Mouse (Mus musculus) limb, embryonic 13.5 days (tissue): ENCODE results near the gene Bub1b. TPM values are rescaled to one million over a fixed set of nuclear protein-coding genes. Genes with fewer than 3 reads are reported as not detected.

Experiments used
- ATAC-seq: fragments of 200-750 bp; cut with Nextera tagmentation; 2 replicates; pipeline ENCODE4 v1.8.0; 2017; ENCODE audit warnings: low read depth, moderate number of reproducible peaks, moderate TSS enrichment; ENCODE audit not compliant: low FRiP score
- H3K27ac ChIP-seq: fragments of 300-500 bp; sonication (generic); 2 replicates; pipeline ENCODE4 v1.5.1; 2015; ENCODE audit warnings: inconsistent platforms, mild to moderate bottlenecking, moderate library complexity
- H3K27me3 ChIP-seq: fragments of 300-500 bp; sonication (generic); 2 replicates; pipeline ENCODE4 v1.6.1; 2015; ENCODE audit warnings: mild to moderate bottlenecking, inconsistent platforms
- H3K36me3 ChIP-seq: fragments of 300-500 bp; sonication (generic); 2 replicates; pipeline ENCODE4 v1.6.1; 2015; ENCODE audit warnings: inconsistent platforms, mild to moderate bottlenecking, moderate library complexity
- H3K4me1 ChIP-seq: fragments of 300-500 bp; sonication (generic); 2 replicates; pipeline ENCODE4 v1.6.1; 2015; ENCODE audit warnings: inconsistent platforms
- H3K4me2 ChIP-seq: fragments of 300-500 bp; sonication (generic); replicated peaks from 2 replicates; pipeline ENCODE4 v1.6.1; 2015; ENCODE audit warnings: inconsistent platforms, mild to moderate bottlenecking, moderate library complexity
- H3K4me3 ChIP-seq: fragments of 300-500 bp; sonication (generic); 2 replicates; pipeline ENCODE4 v1.5.1; 2015; ENCODE audit warnings: moderate library complexity, mild to moderate bottlenecking, inconsistent platforms
- H3K9ac ChIP-seq: fragments of 300-500 bp; sonication (generic); 2 replicates; pipeline ENCODE4 v1.6.1; 2015; ENCODE audit warnings: mild to moderate bottlenecking, inconsistent platforms
- H3K9me3 ChIP-seq: fragments of 300-500 bp; sonication (generic); 2 replicates; pipeline ENCODE4 v1.6.1; 2016; ENCODE audit warnings: inconsistent platforms
- WGBS: fragments of 180-500 bp; shearing (Covaris S2); methylation state at CpG from one replicate; pipeline ENCODE4 v1.1.7; 2015; 5-methylcytosine and 5-hydroxymethylcytosine counted together
- polyA plus RNA-seq: library from polyadenylated mRNA; unstranded; fragments of >200 nt; fragmentation: Nextera tagmentation; extraction: Ambion mirVana; gene quantifications from 2 replicates; pipeline ENCODE4 v1.2.1, GENCODE M21; 2015

Gene Bub1b
- polyA plus RNA-seq, 1 experiment from 2014 or later = 89.9 TPM

DNA sequence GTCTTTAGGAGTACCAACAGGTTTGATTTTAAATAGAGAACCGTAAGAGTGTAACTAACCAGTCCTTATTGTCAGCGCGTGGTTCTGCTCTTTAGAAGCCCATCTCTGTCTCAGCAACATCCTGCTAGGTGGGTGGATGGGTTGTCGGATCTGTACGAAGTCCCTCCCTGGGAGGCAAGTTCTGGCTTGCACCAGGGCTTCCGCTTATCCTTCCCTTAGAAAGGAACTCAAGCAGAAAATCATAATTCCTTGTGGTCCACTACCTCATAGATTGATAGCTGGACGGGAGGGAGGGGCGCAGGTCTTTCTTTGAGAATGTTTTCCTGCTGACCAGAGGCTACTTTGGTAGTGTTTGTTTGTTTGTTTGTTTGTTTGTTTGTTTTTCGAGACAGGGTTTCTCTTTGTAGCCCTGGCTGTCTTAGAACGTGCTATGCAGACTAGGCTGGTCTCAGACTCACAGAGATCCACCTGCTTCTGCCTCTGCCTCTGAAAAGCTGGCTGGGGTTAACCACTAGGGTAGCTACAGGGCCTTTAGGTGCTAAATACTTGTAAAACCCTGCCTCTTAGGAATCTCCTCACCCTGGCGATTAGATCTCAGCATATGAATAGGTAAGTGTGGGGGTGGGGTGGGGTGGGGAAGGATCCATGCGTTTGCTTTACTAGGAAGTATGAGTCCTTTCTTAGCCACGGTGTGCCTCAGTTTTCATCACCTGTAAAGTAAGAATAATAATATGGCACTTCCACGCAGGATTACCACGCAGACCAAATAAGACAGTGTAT, 75.9 kb downstream of the Bub1b start:
- H3K9ac ChIP-seq = no peak overlapping the region
- no peaks in the 10 kb centered on the region for H3K9me3 ChIP-seq
- H3K4me3 ChIP-seq = no peak overlapping the region
- H3K27ac ChIP-seq = no peak overlapping the region
- ATAC-seq = no peak
- H3K27me3 ChIP-seq = peaks cover 80% of the 10 kb centered on the region
- H3K4me1 ChIP-seq = peaks cover 24% of the 10 kb centered on the region
- no peak overlapping the region for H3K4me2 ChIP-seq
- no peaks in the 10 kb centered on the region for H3K36me3 ChIP-seq
- WGBS = 25% methylated on average over 15 of the region's 15 CpGs

DNA sequence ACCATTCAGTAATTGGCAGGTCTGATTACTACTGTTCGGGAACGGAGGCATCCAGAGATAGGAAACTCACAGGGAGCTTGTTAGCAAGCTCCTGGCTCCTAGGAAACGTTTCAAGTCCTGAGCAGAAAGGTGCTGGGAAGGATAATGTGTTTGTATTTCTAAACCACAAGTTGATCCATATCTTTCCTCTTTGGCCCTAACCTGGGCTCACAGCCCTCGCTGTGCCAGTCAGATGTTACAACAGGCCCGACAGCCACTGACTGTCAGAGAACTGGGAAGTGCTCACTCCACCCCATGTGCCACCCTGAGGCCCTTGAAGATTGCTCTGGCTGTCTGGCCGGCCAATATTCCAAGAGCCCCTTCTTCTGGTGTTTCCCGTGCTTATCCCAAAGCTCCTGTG, 76.5 kb downstream of the Bub1b start:
- H3K9ac ChIP-seq = no peak overlapping the region
- H3K27me3 ChIP-seq = peaks cover 86% of the 10 kb centered on the region
- no peak overlapping the region for H3K27ac ChIP-seq
- peaks cover 18% of the 10 kb centered on the region for H3K4me1 ChIP-seq
- H3K36me3 ChIP-seq = no peaks in the 10 kb centered on the region
- 9% methylated on average over 7 of the region's 7 CpGs for WGBS
- no peaks in the 10 kb centered on the region for H3K9me3 ChIP-seq
- ATAC-seq = no peak
- no peak overlapping the region for H3K4me2 ChIP-seq
- H3K4me3 ChIP-seq = no peak overlapping the region

DNA sequence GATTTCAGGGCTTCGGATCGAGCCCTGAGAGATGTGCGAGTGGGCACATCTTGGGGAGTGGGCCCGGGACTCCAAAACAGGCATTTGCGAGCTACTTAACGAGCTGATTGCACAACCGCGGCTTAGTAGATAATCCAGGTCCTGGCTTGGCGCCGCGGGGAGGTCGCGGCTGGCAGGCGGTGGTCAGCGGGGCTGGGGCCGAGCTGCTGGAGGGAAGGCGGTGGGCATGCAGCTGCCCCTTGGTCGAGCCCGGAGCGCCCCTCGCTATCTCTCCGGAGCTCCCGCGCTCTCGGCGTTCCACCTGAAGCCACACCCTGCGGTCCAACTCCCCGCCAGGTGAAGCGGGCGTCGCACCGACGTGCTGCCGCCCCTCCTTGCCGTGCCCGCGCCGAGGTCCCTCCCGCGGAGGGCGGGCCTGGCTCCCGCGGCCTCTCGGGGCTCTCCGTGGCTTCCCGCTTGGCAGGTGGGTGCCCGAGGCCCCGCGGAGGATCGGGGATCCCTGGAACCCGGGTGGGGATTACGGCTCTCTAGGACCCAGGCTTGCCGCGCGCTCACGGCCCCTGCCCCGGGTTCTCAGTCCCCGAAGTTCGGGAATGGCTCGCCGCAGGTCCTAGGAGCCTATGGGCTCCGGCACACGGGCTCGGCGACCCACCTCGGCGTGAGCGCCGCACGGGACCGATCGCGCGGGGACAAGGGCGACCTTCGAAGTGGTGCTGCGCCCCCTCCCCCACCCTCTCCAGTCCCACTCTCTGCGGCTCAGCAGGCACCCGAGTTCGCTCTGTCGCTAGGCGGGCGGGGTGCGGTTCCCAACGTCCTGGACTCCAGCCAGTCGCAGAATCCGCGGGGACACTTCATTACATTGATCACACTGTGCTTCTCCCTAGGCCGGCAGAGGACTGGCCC, 79.1 kb downstream of the Bub1b start:
- peak; percentile 29; the same call in 1 of the 2 replicates for ATAC-seq
- H3K9me3 ChIP-seq = no peaks in the 10 kb centered on the region

DNA sequence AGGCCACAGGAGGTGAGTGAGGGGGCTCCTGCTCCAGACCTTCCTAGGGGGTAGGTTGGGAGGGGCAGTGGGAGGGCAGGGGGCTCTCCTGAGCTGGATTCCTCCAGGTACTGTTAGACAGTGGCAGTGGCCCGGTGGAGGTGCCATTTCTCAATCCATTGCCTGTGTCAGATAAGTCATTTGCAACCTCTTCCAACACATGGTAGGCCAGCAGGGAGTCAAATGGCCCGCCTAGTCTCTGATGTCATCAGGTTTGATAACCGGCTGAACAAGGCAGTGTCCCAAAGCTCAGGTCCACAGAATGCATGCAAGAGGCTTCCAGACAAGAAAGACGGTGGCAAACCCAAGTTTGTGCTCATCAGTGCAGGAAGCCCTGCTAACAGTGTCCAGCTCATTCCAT, 79.8 kb downstream of the Bub1b start:
- H3K9ac ChIP-seq = peak overlapping the region; percentile 70
- WGBS = 10% methylated on average over 4 of the region's 4 CpGs

More for the DNA sequence above, 79.1 kb downstream of the Bub1b start:
- H3K9ac ChIP-seq = peak overlapping the region; percentile 70
- peaks cover 89% of the 10 kb centered on the region for H3K27me3 ChIP-seq
- no peak overlapping the region for H3K27ac ChIP-seq
- no peaks in the 10 kb centered on the region for H3K36me3 ChIP-seq
- H3K4me1 ChIP-seq = peaks cover 13% of the 10 kb centered on the region
- peak overlapping the region; percentile 97 for H3K4me2 ChIP-seq
- H3K4me3 ChIP-seq = peak overlapping the region; percentile 58
- under 1% methylated on average over 77 of the region's 89 CpGs for WGBS

DNA sequence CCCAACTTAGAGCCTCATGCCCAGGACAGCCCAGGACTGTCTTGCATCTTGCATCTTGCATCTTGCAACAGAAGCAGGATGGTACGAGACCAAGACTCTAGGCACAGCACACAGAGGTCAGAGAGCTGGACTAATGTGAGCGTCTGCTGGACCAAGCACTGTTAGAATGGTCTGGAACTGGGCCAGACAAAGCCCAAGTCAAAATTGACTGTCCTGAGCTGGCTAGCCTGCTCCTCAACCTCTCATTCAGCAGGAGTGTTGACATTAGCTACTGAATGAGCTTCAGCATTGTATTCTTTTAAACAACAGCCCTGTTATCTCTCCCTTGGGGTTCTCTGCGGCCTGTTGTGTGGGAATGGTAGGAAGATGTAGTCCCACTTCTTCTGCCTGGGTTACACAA, 81.6 kb downstream of the Bub1b start:
- peaks cover 13% of the 10 kb centered on the region for H3K4me1 ChIP-seq
- no peak overlapping the region for H3K4me2 ChIP-seq
- 77% methylated on average over 3 of the region's 3 CpGs for WGBS
- H3K27me3 ChIP-seq = peaks cover 67% of the 10 kb centered on the region
- no peak overlapping the region for H3K4me3 ChIP-seq
- no peak overlapping the region for H3K9ac ChIP-seq
- H3K36me3 ChIP-seq = no peaks in the 10 kb centered on the region
- no peak overlapping the region for H3K27ac ChIP-seq
- no peaks in the 10 kb centered on the region for H3K9me3 ChIP-seq
- no peak for ATAC-seq

More for the DNA sequence above, 79.8 kb downstream of the Bub1b start:
- Histone ChIP-seq H3K9me3 (no peaks in the 10 kb centered on the region), H3K4me3 (peak overlapping the region; percentile 58), H3K27me3 (peaks cover 85% of the 10 kb centered on the region), H3K27ac (no peak overlapping the region), H3K4me2 (peak overlapping the region; percentile 97), H3K36me3 (no peaks in the 10 kb centered on the region), H3K4me1 (peaks cover 13% of the 10 kb centered on the region)
- no peak for ATAC-seq

DNA sequence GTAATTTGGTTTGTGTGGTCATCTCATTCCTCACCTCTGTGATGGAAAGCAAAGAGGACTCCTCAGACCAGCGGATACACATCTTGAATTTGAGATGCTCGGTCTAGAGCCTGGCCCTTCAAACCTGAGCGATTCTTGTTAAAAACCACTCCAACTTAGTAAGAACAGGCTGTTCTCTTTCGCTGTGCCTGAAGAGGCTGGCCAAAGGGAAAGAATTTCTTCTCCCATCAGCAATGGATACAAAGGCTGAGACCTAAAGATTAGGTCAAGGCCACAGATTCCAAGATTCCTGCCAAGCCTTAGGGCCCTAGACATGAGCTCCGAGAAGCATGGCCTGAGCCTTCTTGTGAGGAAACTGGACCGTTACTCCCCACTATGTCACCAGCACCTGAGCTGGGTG, 82.9 kb downstream of the Bub1b start:
- Histone ChIP-seq H3K36me3 (no peaks in the 10 kb centered on the region), H3K9ac (no peak overlapping the region), H3K27me3 (peaks cover 53% of the 10 kb centered on the region), H3K4me1 (peaks cover 13% of the 10 kb centered on the region), H3K9me3 (no peaks in the 10 kb centered on the region), H3K4me2 (no peak overlapping the region), H3K4me3 (no peak overlapping the region), H3K27ac (no peak overlapping the region)
- ATAC-seq = no peak
- 92% methylated on average over 6 of the region's 6 CpGs for WGBS

DNA sequence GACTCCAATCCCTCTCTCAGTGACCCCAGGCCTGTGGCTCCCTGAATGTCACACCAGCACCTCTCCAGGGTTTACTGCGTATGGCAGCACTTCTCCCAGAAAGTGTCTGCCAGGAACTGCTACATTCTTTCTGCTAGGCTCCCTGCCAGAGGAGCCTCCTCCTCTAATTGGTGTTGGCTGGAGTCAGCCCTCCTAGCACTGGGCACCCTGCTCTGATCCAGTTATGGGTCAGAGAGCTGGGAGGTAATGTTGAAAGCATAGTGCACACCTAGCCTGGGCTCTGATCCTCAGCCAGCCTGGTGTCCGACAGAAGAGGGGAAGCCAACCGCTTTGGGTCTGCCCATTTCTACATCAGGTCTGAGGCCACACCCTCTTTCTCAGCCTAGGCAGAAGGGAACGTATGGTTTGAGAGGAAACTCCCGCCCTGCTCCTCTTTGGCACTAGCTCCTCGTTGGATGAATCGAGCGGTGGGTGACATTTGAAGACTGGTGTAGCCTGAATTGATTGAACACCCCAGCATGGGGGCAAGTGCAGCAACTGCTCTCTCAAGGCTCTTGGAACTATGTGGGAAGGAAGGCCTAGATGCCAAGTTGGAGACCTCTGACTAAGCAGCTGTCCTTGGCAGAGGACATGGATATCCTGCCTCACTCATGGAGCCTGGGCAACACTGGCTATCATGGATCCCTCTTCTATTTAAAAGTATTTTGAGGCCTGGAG, 84.7 kb downstream of the Bub1b start:
- no peak overlapping the region for H3K4me2 ChIP-seq
- no peak for ATAC-seq
- H3K27me3 ChIP-seq = peaks cover 36% of the 10 kb centered on the region
- H3K36me3 ChIP-seq = no peaks in the 10 kb centered on the region
- no peak overlapping the region for H3K9ac ChIP-seq
- H3K4me3 ChIP-seq = no peak overlapping the region
- no peak overlapping the region for H3K27ac ChIP-seq
- no peaks in the 10 kb centered on the region for H3K9me3 ChIP-seq
- WGBS = 45% methylated on average over 8 of the region's 8 CpGs
- peaks cover under 1% of the 10 kb centered on the region for H3K4me1 ChIP-seq

DNA sequence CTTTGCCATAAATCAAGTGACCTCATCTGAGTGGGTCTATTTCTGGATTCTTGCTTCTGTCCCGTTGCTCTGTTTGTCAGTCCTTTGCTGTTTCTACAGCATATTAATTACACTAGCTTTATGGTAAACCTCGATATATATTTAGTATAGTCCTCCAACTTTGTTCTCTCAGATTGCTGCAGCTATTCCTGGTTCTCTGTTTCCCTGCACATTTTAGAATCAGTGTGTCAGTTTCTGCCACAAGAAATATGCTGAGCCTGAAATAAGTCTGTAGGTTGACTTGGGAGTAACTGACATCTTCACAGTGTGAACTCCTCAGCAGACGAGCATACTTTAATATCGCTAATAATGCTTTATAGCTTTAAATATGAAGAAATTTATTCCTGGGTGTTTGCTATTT, 87.1 kb downstream of the Bub1b start:
- WGBS = 84% methylated on average over 4 of the region's 4 CpGs
- Histone ChIP-seq H3K27me3 (peaks cover 20% of the 10 kb centered on the region), H3K4me2 (no peak overlapping the region), H3K4me1 (no peaks in the 10 kb centered on the region; the same call in 1 of the 2 replicates), H3K36me3 (no peaks in the 10 kb centered on the region), H3K4me3 (no peak overlapping the region), H3K9me3 (no peaks in the 10 kb centered on the region), H3K27ac (no peak overlapping the region), H3K9ac (no peak overlapping the region)
- ATAC-seq = no peak

DNA sequence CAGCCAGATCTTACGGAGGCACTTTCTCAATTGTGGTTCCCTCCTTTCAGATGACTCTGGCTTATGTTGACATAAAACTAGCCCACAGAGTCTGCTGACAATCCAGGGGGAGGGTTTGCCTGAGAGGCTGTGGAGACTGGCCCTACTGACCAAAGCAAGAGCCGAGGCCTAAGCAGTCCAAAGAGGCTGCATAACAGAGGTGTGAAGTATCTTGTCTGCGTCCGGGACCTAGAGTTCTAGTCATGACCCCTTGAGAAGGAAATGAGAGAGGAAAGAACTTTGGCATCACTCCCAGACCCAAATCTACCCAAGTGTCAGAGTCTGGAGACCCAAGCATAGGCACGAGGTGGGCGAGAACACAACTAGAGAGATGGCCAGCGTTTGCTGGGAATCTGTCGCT, 88.7 kb downstream of the Bub1b start:
- no peak for ATAC-seq
- H3K27me3 ChIP-seq = peaks cover 13% of the 10 kb centered on the region; the same call in 1 of the 2 replicates
- no peak overlapping the region for H3K9ac ChIP-seq
- 82% methylated on average over 8 of the region's 8 CpGs for WGBS
- H3K9me3 ChIP-seq = no peaks in the 10 kb centered on the region
- H3K4me1 ChIP-seq = no peaks in the 10 kb centered on the region; the same call in 1 of the 2 replicates
- H3K4me3 ChIP-seq = no peak overlapping the region
- H3K36me3 ChIP-seq = no peaks in the 10 kb centered on the region
- no peak overlapping the region for H3K27ac ChIP-seq
- no peak overlapping the region for H3K4me2 ChIP-seq

DNA sequence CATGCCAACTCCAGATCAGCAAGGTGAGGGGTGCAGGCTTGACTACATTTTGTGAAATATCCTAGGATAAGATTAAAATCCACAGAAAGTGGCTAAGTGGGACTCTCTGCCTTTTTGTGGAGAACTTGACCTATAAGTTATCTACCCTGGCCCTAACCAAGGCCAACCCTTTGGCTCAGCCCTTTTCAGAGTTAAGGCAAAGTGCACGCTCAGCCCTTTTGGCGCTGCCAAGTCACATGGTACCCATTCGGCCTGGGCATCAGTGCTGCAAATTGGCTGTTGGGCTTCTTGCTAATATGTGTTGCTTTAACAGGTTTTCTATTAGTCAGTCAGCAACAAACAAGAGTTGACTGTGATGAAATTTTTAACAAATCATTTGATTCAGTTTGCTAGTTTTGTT, 89.8 kb downstream of the Bub1b start:
- 94% methylated on average over 3 of the region's 3 CpGs for WGBS
- Histone ChIP-seq H3K27me3 (peaks cover 13% of the 10 kb centered on the region; the same call in 1 of the 2 replicates), H3K9ac (no peak overlapping the region), H3K4me3 (no peak overlapping the region), H3K9me3 (no peaks in the 10 kb centered on the region), H3K4me1 (no peaks in the 10 kb centered on the region), H3K36me3 (no peaks in the 10 kb centered on the region), H3K27ac (no peak overlapping the region), H3K4me2 (no peak overlapping the region)
- no peak for ATAC-seq

DNA sequence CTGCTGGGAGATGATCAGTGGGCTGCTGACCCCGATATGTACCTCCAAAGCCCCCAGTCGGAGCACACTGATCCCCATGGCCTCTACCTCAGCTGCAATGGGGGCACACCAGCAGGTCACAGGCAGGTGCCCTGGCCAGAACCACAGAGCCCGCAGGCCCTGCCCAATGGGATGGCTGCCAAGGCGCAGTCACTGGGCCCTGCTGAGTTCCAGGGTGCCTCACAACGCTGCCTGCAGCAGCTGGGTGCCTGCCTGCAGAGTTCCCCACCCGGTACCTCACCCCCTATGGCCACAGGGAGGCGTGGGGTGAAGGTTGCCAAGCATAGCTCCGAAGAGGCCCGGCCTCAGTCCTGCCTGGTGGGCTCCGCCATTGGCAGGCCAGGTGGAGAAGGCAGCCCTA, 91.9 kb downstream of the Bub1b start:
- Histone ChIP-seq H3K9ac (no peak overlapping the region), H3K36me3 (no peaks in the 10 kb centered on the region), H3K9me3 (no peaks in the 10 kb centered on the region), H3K4me3 (no peak overlapping the region), H3K4me2 (no peak overlapping the region), H3K27ac (no peak overlapping the region), H3K27me3 (peaks cover 29% of the 10 kb centered on the region), H3K4me1 (no peaks in the 10 kb centered on the region)
- ATAC-seq = no peak
- WGBS = 79% methylated on average over 10 of the region's 10 CpGs
